Mouse (Mus musculus): ENCODE measurements around the gene Trim41.
A peak's percentile ranks its signal among the peaks of the same experiment; 100 is the strongest.
"Not testable (repeated sequence)": the region's sequence is repeated elsewhere in the genome, so short reads cannot be mapped to it uniquely, and the experiment has no call there.

The Trim41 gene

DNA sequence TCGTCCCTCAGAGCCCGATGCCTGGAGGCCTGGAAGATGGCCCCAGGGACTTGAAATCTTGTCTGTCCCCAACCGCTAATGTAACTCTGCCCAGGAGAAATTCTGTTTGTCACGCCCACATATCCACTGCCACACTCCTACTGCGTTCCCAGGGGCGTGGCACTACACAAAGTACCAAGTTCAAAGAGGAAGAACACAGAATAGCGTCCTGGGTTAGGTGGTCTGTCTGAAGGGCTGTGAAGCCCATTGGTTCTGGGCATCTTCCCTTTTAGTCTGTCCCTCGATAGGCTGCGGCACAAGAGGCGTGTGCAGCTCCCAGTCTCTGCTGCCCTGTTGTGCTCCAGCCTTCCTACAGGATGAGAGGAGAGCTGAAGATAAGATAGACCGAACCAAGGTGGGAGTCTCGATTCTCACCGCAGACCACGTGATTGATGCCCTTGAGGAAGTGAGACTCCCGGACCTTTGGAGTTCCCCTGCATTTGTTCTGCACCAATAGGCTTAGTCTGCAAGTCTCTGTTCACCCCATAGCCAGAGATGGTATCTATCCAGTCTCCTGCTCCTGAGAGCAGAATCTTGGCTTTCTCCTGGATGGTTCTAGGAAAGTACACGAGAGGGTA lies 21.1 kb upstream of the Trim41 start:
- no peak for DNase-seq (ENCODE audit: extremely low spot score, low spot score)

DNA sequence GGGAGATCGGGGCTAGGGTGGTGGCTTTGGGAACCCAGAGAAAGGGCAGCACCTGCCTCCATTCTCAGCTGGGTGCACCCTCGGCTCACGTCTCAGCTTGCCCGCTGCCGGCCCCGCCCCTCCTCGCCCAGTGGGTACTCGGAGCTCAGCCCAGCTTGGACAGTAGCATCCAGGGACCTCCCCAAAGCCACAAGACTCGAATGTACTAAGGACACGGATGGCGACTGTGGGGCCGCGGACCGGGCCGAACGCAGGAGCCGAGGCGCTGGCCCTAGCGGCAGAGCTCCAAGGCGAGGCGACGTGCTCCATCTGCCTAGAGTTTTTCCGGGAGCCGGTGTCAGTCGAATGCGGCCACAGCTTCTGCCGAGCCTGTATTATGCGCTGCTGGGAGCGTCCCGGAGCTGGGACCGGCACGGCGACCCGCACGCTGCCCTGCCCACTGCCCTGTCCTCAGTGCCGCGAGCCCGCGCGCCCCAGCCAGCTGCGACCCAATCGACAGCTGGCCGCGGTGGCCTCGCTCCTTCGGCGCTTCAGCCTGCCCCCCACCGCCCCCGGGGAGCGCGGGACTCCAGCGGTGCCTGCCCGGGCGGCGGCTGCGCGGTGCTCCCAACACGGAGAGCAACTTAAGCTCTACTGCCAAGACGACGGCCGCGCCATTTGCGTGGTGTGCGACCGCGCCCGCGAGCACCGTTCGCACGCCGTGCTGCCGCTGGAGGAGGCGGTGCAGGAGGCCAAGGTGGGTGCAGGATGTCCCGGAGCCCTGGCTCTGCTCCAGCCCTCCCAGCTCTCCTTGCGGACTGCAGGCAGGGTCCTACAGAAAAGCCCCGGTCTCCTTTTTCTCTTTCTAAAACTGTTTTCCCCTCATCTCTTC lies 20.4 kb upstream of the Trim41 start:
- peak; percentile 66 for DNase-seq (ENCODE audit: extremely low spot score, low spot score)

DNA sequence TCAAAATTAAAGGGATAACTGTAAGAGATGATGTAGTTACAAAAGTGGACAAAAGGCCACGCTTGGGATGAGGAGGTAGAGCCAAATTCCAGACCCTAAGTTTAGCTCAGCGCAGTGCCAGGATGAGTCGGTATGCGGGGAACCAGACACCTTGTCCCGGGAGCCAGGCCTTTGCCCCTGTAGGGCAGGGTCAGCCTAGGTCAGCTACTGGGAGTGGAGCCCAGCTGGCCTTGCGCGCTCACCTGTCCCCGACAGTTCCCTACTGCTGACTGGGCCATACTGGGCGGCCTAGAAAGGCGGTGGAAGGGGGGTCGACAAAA lies 19.8 kb upstream of the Trim41 start:
- no peak for DNase-seq (ENCODE audit: extremely low spot score, low spot score)

DNA sequence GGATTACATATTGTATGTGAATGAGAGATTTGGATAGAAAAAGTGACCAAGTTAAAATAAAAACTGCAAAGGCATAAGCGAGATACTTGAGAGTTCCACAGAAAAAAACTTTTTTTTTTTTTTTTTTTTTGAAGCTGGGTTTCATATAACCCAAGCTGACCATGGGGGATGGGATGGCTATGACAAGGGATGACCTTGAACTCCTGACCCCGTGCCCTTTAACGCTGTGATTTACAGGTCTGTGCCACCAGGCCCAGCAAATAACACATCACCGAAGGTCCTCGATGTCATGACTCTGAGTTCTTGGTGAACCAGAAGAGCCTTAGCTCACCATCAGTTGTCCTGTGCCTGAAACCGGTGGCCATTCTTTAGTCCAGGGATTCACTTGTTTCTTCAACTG lies 18.8 kb upstream of the Trim41 start:
- DNase-seq (ENCODE audit: extremely low spot score, low spot score): no peak

DNA sequence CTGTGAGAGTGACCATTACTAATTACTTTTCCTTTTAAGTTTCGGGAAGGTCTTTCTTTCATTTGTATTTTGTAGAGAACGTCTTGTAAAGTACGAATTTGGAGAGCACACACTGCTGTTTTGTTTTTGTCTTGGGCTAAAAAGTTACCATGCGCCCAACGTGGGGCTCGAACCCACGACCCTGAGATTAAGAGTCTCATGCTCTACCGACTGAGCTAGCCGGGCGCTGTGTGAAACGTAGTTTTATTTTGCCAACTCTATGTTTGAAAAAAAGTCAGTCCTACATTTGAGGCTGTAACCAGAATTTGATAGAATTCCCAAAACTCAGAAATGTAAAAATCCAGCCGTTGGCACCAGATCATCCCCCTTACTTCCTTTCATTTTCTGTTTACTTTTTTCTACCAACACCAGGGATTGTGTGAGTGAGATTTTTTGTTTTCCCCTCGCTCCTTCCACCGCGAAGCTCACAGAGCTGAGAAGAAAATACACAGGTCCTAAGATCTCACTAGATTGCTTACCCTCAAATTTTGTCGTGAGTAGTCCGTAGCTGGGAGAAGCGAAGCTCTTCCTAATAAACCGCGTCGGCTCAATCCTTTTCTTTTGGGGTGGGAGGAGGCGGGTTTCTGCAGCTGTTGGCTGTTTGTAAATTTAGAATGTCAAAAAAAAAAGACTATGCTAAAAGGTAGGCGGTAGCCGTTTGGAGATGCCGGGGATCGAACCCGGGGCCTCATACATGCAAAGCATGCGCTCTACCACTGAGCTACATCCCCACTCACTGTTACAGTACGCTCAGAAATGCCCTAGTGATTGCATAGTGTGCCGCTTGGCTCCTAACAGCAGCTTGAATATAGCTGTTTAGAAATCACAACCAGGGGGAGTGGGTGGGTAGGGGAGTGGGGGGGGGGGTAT lies 16.8 kb upstream of the Trim41 start:
- DNase-seq (ENCODE audit: extremely low spot score, low spot score): peak; percentile 94

DNA sequence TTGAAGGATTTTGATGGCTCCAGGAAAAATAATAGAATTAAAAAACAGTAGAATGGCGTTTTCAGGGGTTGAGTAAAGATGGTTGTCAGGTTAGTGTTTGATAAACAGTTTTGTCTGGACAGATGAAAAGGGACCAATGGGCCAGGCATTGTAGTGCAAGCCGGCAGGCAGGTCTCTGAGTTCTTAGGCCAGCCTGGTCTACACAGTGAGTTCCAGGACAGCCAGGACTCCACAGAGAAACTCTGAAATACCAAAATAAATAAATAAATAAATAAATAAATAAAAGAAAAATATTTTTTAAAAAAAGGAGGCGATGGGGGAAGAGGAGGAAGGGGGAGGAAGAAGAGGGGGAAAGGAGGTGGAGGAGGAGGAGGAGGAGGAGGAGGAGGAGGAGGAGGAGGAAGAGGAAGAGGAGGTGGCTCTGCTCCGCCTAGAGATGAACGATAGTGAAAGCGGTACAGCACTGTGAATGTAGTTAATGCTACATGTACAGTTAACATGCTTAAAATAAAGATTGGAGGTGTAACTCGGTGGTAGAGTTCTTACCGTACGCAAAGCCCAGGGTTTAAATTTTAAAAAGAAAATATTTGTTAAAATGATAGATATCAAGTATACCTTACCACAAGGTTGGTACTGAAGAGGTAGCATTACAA lies 16.1 kb upstream of the Trim41 start:
- no peak for DNase-seq (ENCODE audit: extremely low spot score, low spot score)

DNA sequence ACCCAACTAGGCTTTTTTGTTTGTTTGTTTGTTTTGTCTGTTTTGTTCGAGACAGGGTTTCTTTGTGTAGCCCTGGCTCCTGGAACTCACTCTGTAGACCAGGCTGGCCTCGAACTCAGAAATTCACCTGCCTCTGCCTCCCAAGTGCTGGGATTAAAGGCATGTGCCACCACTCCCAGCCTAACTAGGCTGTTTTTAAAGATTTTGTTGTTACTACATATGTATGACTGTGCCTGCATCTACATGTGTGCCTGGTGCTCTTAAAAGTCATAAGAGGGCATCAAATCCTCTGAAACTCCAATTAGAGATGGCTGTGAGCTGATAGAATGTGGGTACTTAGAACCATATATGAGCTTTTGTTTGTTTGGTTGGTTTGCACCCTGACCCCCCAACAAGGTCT lies 14.1 kb upstream of the Trim41 start:
- no peak for DNase-seq (ENCODE audit: extremely low spot score, low spot score)

DNA sequence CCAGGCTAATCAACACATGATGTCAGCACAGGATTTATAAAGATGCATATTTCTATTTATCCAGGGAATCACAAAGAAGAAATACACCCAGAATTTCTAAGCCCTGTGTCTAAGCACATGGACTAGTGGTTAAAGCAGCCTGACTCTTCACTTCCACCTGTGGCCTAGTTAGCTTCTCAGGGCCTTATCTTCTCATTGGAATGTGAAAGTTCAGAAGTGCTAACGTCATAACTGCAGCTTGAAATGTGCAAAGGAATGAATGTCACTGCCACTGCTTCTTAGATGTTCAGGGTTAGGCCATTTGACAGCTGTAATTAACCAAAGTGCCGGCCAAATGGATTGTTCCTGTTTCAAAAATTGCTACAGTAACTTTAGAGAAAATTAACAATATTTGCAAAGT lies 13.1 kb upstream of the Trim41 start:
- DNase-seq (ENCODE audit: extremely low spot score, low spot score): no peak

DNA sequence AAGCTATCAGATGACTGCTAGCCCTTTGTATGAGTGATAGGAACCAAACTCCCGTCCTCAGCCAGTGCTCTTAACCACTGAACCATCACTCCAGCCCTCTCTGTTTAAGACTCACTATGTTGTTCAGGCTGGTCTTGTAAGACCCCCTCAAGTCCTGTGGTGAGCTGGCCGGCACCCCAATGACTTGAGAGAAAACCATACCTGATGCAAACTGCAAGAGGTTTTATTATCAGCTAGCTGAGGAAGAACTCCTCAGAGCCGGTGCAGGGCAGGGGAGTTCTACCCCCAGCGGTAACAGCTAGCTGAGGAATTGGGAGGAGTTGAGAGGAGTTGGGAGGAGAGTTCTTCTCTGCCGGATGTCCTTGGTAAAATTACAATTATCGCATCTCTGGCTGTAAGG lies 10.8 kb upstream of the Trim41 start:
- no peak for DNase-seq (ENCODE audit: extremely low spot score, low spot score)

DNA sequence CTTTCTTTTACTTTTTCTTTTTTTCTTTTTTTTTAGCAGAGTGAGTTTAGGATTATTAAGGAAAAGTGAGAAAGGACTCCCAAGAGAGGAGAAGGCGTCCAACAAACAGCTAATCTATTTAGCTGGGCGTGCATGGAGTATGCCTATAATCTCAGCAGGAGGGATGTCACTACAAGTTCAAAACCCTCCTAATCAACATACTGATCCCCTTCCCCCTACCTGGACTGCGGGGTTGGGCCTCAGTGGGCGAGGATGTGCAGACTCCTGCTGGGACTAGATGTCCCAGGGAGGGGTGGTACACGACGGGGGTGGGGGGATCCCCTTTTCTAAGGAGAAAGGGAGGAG lies 9.6 kb upstream of the Trim41 start:
- no peak for DNase-seq (ENCODE audit: extremely low spot score, low spot score)

DNA sequence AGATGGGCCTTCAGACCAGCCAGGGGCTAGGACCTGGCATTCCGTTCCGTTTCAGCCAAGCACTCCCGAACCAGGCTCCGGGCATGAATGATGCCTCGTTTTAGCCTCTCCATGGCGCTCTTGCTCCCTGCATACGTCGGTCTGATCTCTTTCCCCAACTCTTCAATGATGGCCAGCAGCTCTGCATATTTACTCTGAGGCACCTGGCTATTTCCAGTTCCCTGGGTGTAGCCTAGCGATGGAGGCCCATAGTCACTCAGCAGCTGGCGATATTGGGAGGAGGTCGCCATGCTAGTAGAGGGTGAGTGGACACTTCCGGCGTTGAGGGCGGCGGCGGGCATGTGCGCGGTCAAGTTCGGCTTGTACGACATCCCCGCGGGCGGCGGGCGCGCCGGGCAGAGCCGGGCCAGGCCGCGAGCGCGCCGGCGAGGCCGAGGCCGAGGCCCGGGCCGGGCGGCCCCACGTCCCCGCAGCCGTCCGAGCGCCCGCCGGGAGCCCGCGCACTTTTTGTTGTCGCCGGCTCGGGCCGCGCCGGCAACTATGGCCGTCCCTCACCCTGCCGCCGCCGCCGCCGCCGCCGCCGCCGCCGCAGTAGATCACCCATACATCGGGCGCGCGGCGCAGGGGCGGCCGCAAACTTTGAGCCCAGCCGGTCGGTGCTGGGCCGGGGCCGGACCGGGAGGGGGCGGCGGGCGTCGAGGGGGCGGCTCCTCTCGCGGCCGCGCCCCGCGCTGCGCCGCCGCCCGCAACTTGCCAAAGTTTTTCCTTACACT lies 9.0 kb upstream of the Trim41 start, which contains the start of the genes Trim7 and Gm12184:
Trim7 (plus strand) TSS at position 162 of the 773 bp plus-strand sequence.
Gm12184 (minus strand) TSS at position 677 of the 773 bp plus-strand sequence.
- DNase-seq (ENCODE audit: extremely low spot score, low spot score): not testable (repeated sequence)

DNA sequence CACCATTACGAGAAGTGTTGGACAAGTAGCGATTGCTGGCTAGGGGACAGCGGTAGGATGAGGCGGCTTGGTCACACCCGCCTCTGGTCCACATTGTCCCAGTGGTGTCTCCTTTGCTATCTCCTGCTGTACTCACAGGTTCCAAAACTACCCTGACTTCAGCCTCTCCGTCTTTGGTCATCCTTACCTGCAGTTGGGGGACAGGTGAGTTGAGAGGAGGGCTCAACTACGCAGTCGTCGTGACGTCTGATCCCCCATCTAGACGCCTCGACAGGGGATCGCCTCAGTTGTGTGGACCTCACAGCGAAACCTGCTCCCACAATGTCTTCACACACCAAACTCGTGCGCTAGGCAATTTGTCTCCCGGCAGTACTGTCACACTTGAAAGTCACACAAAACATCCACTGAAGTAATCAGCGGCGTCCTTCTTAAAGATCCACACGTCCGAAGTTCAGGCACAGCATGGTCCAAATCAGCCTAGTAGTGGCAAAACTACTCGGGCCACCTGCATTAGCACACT lies 7.2 kb upstream of the Trim41 start:
- DNase-seq (ENCODE audit: extremely low spot score, low spot score): no peak

DNA sequence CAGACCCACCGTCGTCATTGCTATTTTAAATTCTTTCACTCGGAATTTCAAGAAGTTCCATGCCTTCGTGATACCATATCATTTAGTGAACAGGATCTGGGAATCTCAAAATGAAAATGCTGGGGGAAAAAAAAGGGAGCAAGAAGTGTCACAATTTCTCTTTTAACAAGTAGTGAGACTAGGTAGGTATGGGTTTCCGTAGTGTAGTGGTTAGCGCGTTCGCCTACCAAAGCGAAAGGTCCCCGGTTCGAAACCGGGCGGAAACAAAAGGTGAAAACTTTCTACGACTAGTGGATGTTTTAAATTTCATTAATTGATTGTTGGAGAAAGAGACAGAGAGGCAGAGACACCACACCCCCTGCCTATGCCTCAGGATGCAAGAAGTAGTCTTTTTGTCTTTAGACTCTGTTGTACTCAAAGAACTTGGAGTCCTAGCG lies 6.4 kb upstream of the Trim41 start:
- peak; percentile 81 for DNase-seq (ENCODE audit: extremely low spot score, low spot score)

DNA sequence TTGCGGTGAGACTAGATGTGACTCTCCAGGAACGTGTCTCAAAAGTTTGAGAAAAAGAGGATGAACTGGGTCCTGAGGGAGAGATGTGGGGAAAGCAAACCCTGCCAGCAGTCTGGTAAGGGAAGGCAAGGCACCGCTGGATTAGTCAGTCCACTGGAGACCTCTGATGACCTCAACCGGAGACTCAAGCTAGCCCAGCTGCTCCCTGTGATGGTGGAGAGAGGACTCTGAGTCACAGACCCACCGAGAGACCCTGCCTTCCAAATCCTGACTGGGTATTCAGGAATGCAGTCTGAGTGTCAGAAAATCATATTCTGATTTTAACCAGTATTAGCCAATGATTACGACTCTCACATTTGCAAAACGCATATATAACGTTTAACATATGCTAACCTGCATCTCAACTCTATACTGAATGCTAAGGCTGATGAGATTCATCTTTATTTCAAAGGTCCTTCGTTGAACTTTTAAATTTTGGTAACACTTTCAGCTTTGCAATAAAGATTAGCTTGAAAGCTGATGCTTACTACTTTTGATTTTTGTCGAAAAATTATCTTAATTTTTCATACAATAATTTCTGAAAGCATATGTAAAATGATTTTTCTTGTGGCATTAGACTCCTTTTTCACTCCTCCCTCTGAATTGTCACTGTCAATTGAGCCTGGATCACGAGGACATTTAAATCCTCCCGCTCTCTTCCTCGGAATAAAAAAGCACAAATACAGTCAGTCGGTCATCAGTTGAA lies 5.8 kb upstream of the Trim41 start:
- DNase-seq (ENCODE audit: extremely low spot score, low spot score): no peak

DNA sequence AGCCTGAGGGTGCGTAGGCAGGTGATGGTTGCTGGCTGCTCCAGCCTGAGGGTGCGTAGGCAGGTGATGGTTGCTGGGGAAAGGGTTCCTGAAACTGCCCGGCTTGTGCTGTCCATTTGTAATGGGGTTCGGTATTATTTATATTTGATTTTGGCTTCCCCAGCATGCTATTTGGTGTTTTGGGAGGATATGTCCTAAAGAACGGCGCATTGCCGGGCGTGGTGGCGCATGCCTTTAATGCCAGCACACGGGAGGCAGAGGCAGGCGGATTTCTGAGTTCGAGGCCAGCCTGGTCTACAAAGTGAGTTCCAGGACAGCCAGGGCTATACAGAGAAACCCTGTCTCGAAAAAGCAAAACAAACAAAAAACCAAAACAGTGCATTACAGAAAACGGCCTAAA lies 4.1 kb upstream of the Trim41 start:
- DNase-seq (ENCODE audit: extremely low spot score, low spot score): not testable (repeated sequence)

DNA sequence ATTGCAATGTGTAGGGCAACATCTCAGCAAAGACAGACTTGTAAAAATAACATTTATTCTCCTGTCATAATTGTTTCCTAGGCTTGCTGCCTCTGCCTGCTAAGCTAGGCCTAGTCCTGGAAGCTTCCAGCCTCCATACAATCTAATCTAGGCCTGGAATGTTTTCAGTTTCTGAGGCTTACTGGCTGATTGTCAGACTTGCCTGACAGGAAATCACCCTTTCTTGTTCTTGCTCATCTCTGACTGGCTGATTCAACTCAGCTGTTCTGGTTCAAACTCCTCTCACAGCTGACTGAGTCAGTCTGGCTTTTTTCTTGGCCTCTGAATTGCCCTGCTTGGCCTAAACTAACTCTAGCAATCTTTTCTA lies 3.1 kb upstream of the Trim41 start:
- no peak for DNase-seq (ENCODE audit: extremely low spot score, low spot score)

DNA sequence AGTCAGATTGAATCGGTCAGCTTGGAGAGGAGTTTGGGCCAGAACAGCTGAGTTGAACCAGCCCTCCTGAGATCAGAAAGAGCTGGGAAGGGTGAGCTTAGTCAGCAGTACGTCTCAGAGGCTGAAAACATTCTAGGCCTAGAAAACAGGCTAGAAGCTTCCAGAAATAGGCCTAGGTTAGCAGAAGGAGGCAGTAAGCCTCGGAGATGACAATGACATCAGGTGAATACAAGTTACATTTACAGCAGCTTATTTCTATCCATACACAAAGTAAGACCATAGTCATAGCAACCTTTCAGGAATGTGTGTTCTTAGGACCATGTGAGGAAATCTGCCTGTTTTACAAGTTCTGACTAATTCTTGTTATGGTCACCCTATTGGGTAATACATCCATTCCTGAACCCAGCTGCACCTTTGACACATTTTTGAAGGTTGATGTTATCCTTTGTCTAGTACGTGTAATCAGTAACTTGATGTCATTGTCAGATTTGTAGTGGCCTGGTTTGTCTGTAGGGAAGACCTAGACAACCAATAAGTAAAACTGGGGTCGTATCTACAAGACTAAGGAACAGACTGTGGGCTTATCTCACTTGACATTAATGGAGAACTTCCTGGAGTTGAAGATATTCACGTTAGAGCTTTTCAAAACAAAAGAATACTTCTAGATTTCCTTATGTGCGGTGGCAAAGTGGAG lies 2.6 kb upstream of the Trim41 start:
- no peak for DNase-seq (ENCODE audit: extremely low spot score, low spot score)

DNA sequence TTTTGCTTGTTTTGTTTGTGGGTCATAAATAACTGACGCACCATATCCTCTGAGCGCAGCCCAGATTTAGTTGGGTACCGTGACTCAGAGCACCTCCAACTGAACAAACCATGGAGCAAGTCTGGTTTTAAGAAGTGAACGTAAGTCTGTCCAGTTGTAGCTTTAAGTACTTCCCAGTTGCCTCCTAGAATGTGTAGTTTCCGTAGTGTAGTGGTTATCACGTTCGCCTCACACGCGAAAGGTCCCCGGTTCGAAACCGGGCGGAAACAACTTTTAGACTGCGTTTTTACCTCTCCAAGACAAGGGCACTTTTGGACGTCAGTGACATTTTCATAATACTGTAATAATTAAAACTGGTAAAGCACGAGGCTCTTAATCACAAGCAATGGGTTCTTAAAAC lies 1.2 kb upstream of the Trim41 start:
- peak; percentile 87 for DNase-seq (ENCODE audit: extremely low spot score, low spot score)

DNA sequence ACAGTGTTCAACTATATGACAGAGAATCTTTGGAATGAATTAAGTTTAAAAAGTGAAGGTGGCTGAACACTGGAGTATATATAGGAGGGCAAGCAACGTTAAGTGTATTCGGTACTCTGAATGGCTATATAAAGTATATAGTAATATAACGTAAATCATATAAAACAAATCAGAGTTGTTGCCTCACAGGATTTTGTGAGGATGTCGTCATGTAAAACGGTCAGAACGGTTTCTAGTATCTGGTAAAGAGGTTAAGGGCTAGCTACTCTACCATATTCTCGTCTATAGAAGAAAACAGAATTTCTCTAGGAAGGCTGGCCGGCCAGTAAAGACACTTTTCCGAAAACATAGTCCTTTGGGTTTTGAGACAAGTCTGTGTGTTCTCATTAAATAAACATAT lies 641 bp upstream of the Trim41 start:
- DNase-seq (ENCODE audit: extremely low spot score, low spot score): no peak
